Comparison of ENCODE assay signal across 22 mouse cellular contexts in genomic region chr19:45993981-45994737, GRCm38 (mm10). TPM values are rescaled to one million over a fixed set of nuclear protein-coding genes. Genes with fewer than 3 reads are reported as not detected.
A peak's percentile ranks its signal among the peaks of the same experiment; 100 is the strongest.
DNase-seq lines count a peak whose midpoint lies in the region; ATAC-seq and TF ChIP-seq lines count a peak whose summit lies in the region.
"Had no signal": no experiment of that assay in that cellular context is flagged by ENCODE, and none has a peak within 500 bp of the region (broad histone marks: within the 10 kb centered on the region; RNA-seq: fewer than 3 reads in every experiment).

No protein-coding gene starts in this region.

- H3K9ac ChIP-seq in kidney, embryonic 14.5 days (ENCODE audit: low read depth, low read length) = no peak overlapping the region
- no peak overlapping the region for H3K9ac ChIP-seq in ES-Bruce4 (ENCODE audit: low read depth, poor library complexity, severe bottlenecking)
- H3K9ac ChIP-seq in midbrain, embryonic 15.5 days = no peak overlapping the region
- H3K9ac ChIP-seq: embryonic facial prominence, embryonic 15.5 days; forebrain, embryonic 15.5 days; heart, embryonic 12.5 days; hindbrain, embryonic 15.5 days had no signal

- intact Hi-C loops in left cerebral cortex, adult 2 months (cut with DNase I) = no loop called here

- no peak for ATAC-seq in kidney, embryonic 14.5 days (ENCODE audit: low FRiP score, low TSS enrichment)
- ATAC-seq in midbrain, embryonic 15.5 days (replicated peaks) = no peak
- ATAC-seq: forebrain, embryonic 15.5 days had no signal

- peak; percentile 77 for DNase-seq in kidney, adult 11 months
- DNase-seq in ZHBTc4 (ENCODE audit: low read depth, low spot score) = peak; percentile 81
- DNase-seq in kidney, postnatal 14 days = peak; percentile 39
- no peak for DNase-seq in adrenal gland, postnatal 4 days (ENCODE audit: low spot score in 2 of 2)
- no peak for DNase-seq in left cerebral cortex, adult 2 months (ENCODE audit: extremely low spot score in 1 of 2, low spot score in 2 of 2)
- DNase-seq: adrenal gland, adult 8-10 months; adrenal gland, postnatal 36 days; cerebellum, adult 11 months; cerebellum, adult 8-10 months; cerebellum, postnatal 14 days; embryo, embryonic 11 days; gastrocnemius, postnatal 10 days; heart, postnatal 36 days had no signal

- peaks cover 15% of the 10 kb centered on the region for H3K9me3 ChIP-seq in kidney, embryonic 14.5 days (ENCODE audit: control insufficient read depth, low read length)
- H3K9me3 ChIP-seq in ES-Bruce4 (replicated peaks; ENCODE audit: control insufficient read depth, insufficient read depth, low read length, poor library complexity, severe bottlenecking) = peaks cover 12% of the 10 kb centered on the region
- H3K9me3 ChIP-seq in midbrain, embryonic 15.5 days = no peaks in the 10 kb centered on the region
- H3K9me3 ChIP-seq: embryonic facial prominence, embryonic 15.5 days; forebrain, embryonic 15.5 days; hindbrain, embryonic 15.5 days had no signal

- H3K4me2 ChIP-seq in kidney, embryonic 14.5 days (replicated peaks; ENCODE audit: low read depth, low read length) = no peak overlapping the region
- no peak overlapping the region for H3K4me2 ChIP-seq in midbrain, embryonic 15.5 days
- H3K4me2 ChIP-seq: embryonic facial prominence, embryonic 15.5 days; forebrain, embryonic 15.5 days; heart, embryonic 12.5 days; hindbrain, embryonic 15.5 days had no signal

- no peak for TF ChIP-seq CTCF in ES-Bruce4 (IDR thresholded peaks at IDR 0.05; ENCODE audit: low read depth, low read length)
- no peak for TF ChIP-seq CTCF in left cerebral cortex, adult 2 months (IDR thresholded peaks at IDR 0.05)

- no peak overlapping the region for H3K4me3 ChIP-seq in kidney, embryonic 14.5 days (ENCODE audit: low read length)
- H3K4me3 ChIP-seq in ES-Bruce4 (ENCODE audit: low read depth, low read length) = no peak overlapping the region
- H3K4me3 ChIP-seq in midbrain, embryonic 15.5 days = no peak overlapping the region
- H3K4me3 ChIP-seq in left cerebral cortex, adult 2 months = no peak overlapping the region
- H3K4me3 ChIP-seq: embryonic facial prominence, embryonic 15.5 days; erythroblast, embryonic 14.5 days; forebrain, embryonic 10.5 days; forebrain, embryonic 15.5 days; heart, embryonic 12.5 days; hindbrain, embryonic 15.5 days had no signal

- H3K27ac ChIP-seq in kidney, embryonic 14.5 days (ENCODE audit: low read depth, low read length) = no peak overlapping the region
- H3K27ac ChIP-seq in ES-Bruce4 (ENCODE audit: insufficient read depth, low read length) = peak overlapping the region; percentile 73
- no peak overlapping the region for H3K27ac ChIP-seq in midbrain, embryonic 15.5 days
- H3K27ac ChIP-seq in left cerebral cortex, adult 2 months = no peak overlapping the region
- H3K27ac ChIP-seq: embryonic facial prominence, embryonic 15.5 days; forebrain, embryonic 10.5 days; forebrain, embryonic 15.5 days; hindbrain, embryonic 15.5 days had no signal

- 95% methylated on average over 13 of the region's 13 CpGs for WGBS in kidney, embryonic 14.5 days
- WGBS in midbrain, embryonic 15.5 days = 98% methylated on average over 13 of the region's 13 CpGs

- no peaks in the 10 kb centered on the region for H3K27me3 ChIP-seq in kidney, embryonic 14.5 days (ENCODE audit: control insufficient read depth, insufficient read depth, low read length)
- no peaks in the 10 kb centered on the region for H3K27me3 ChIP-seq in ES-Bruce4 (ENCODE audit: control insufficient read depth, insufficient read depth, low read length, poor library complexity, severe bottlenecking)
- H3K27me3 ChIP-seq in midbrain, embryonic 15.5 days (replicated peaks) = no peaks in the 10 kb centered on the region
- H3K27me3 ChIP-seq: embryonic facial prominence, embryonic 15.5 days; forebrain, embryonic 15.5 days; heart, embryonic 12.5 days; hindbrain, embryonic 15.5 days had no signal

- H3K4me1 ChIP-seq in kidney, embryonic 14.5 days (ENCODE audit: control insufficient read depth, insufficient read depth, low read length) = no peaks in the 10 kb centered on the region
- no peaks in the 10 kb centered on the region for H3K4me1 ChIP-seq in ES-Bruce4 (ENCODE audit: control insufficient read depth, insufficient read depth, low read length)
- peaks cover 15% of the 10 kb centered on the region for H3K4me1 ChIP-seq in midbrain, embryonic 15.5 days

- 0 out of 2 replicates have a peak, but pooled peaks have one; percentile 38 for TF ChIP-seq EP300 in ES-Bruce4 (IDR thresholded peaks at IDR 0.05; ENCODE audit: insufficient read depth, low read depth, low read length)

- TF ChIP-seq POLR2A in ES-Bruce4 (IDR thresholded peaks at IDR 0.05; ENCODE audit: insufficient read depth, low read length) = no peak

- no peaks in the 10 kb centered on the region for H3K36me3 ChIP-seq in kidney, embryonic 14.5 days (ENCODE audit: control insufficient read depth, insufficient read depth, low read length)
- 0 out of 2 replicates have a peak, but pooled peaks cover 2% of the 10 kb centered on the region for H3K36me3 ChIP-seq in ES-Bruce4 (ENCODE audit: control insufficient read depth, insufficient read depth, low read length, poor library complexity, severe bottlenecking)
- peaks cover 5% of the 10 kb centered on the region; the same call in 1 of the 2 replicates for H3K36me3 ChIP-seq in midbrain, embryonic 15.5 days (replicated peaks)
- H3K36me3 ChIP-seq: forebrain, embryonic 15.5 days had no signal

RNA-seq across cellular contexts. Expression of gene Armh3, which starts 4.1 kb away (rescaled TPM):
- polyA plus RNA-seq in kidney, embryonic 14.5 days (2014; fragmentation: Nextera tagmentation; extraction: Ambion mirVana) = 9.0 and 17.0 TPM in 2 replicates
- polyA plus RNA-seq in ES-Bruce4 (2011; ENCODE audit: insufficient read depth, insufficient read length, low read depth, missing spikeins) = 17.1 and 18.6 TPM in 2 replicates
- 10 to 100 TPM; 21.6 to 21.9 TPM for total RNA-seq in adrenal gland, postnatal 4 days (2021)
- 25.4 and 25.9 TPM in 2 replicates for polyA plus RNA-seq in midbrain, embryonic 15.5 days (2015; fragmentation: Nextera tagmentation; extraction: Ambion mirVana)
- total RNA-seq in left cerebral cortex, adult 2 months (2021) = 10 to 100 TPM; 19.4 to 20.9 TPM
- polyA plus RNA-seq: erythroblast, embryonic 14.5 days had no signal

RNA-seq across cellular contexts. Expression of gene Hps6, which starts 9.1 kb away (rescaled TPM):
- polyA plus RNA-seq in kidney, embryonic 14.5 days (2014; fragmentation: Nextera tagmentation; extraction: Ambion mirVana) = 2.8 and 4.2 TPM in 2 replicates
- 3.1 and 3.3 TPM in 2 replicates for polyA plus RNA-seq in ES-Bruce4 (2011; ENCODE audit: insufficient read depth, insufficient read length, low read depth, missing spikeins)
- 10 to 100 TPM; 16.5 to 17.1 TPM for total RNA-seq in adrenal gland, postnatal 4 days (2021)
- 3.9 and 4.0 TPM in 2 replicates for polyA plus RNA-seq in midbrain, embryonic 15.5 days (2015; fragmentation: Nextera tagmentation; extraction: Ambion mirVana)
- total RNA-seq in left cerebral cortex, adult 2 months (2021) = 1 to 10 TPM; 6.0 to 7.4 TPM

RNA-seq across cellular contexts. Expression of gene Pprc1, which starts 50.5 kb away (rescaled TPM):
- polyA plus RNA-seq in kidney, embryonic 14.5 days (2014; fragmentation: Nextera tagmentation; extraction: Ambion mirVana) = 39.5 and 54.4 TPM in 2 replicates
- 114 and 141 TPM in 2 replicates for polyA plus RNA-seq in ES-Bruce4 (2011; ENCODE audit: insufficient read depth, insufficient read length, low read depth, missing spikeins)
- total RNA-seq in adrenal gland, postnatal 4 days (2021) = 10 to 100 TPM; 30.5 to 40.2 TPM
- 22.0 and 22.5 TPM in 2 replicates for polyA plus RNA-seq in midbrain, embryonic 15.5 days (2015; fragmentation: Nextera tagmentation; extraction: Ambion mirVana)
- 10 to 100 TPM; 29.0 to 31.8 TPM for total RNA-seq in left cerebral cortex, adult 2 months (2021)

RNA-seq across cellular contexts. Expression of gene Ldb1, which starts 50.9 kb away (rescaled TPM):
- polyA plus RNA-seq in kidney, embryonic 14.5 days (2014; fragmentation: Nextera tagmentation; extraction: Ambion mirVana) = 79.6 and 97.2 TPM in 2 replicates
- 146 and 155 TPM in 2 replicates for polyA plus RNA-seq in ES-Bruce4 (2011; ENCODE audit: insufficient read depth, insufficient read length, low read depth, missing spikeins)
- total RNA-seq in adrenal gland, postnatal 4 days (2021) = 100 to 1,000 TPM; 161 TPM
- 122 and 129 TPM in 2 replicates for polyA plus RNA-seq in midbrain, embryonic 15.5 days (2015; fragmentation: Nextera tagmentation; extraction: Ambion mirVana)
- total RNA-seq in left cerebral cortex, adult 2 months (2021) = 100 to 1,000 TPM; 111 to 117 TPM

Comparison
In these comparisons a context has a peak if more than half of its experiments do, and no peak if none do; other contexts are left out.
1. DNase-seq: peak in kidney, adult 11 months (single experiment), ZHBTc4 (single experiment) and kidney, postnatal 14 days (single experiment); none in adrenal gland, postnatal 4 days (0 of 2) and left cerebral cortex, adult 2 months (0 of 2).